Comparison of ENCODE assay signal across 8 mouse cellular contexts in the genomic region with DNA sequence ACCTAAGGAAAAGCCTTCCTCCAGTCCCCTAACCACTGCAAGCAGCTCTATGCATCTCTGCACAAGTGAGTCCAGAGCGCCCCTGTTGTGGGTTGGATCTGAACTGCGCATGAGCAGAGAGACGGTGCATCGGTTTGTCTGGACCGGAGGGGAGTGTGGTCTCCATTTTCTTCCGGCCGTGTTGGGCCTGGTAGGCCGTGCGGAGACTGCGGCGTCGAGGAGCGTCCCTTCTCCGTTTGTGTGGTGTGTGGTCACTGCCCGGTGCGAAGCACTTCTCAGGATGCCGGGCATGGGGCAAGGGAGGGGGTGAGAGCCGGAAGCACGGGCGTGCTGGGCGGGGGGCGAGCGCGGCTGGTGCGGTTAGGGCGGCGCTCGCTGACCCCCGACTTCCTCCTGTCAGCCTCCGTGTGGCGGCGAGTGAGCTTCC. TPM values are rescaled to one million over a fixed set of nuclear protein-coding genes. Genes with fewer than 3 reads are reported as not detected.
DNase-seq lines count a peak whose midpoint lies in the region; ATAC-seq and TF ChIP-seq lines count a peak whose summit lies in the region.
"Not testable (repeated sequence)": the region's sequence is repeated elsewhere in the genome, so short reads cannot be mapped to it uniquely, and the experiment has no call there.

Gene Rbm12b1 (plus strand): TSS at position 124 of the 427 bp plus-strand sequence.

- not testable (repeated sequence) for TF ChIP-seq CTCF in cortical plate, adult 2 months (IDR thresholded peaks at IDR 0.05; ENCODE audit: extremely low read depth, insufficient read depth, low read length); hindbrain, postnatal 0 days (IDR thresholded peaks at IDR 0.05; ENCODE audit: low read depth)

- DNase-seq in gastrocnemius, adult 8-10 months (ENCODE audit: low spot score in 2 of 2) = peak; percentile 43 to 65
- DNase-seq in hindbrain, postnatal 0 days (ENCODE audit: low spot score) = peak; percentile 93
- DNase-seq in left cerebral cortex, adult 18-20 months (ENCODE audit: low spot score in 2 of 2) = peak; percentile 78 to 82
- DNase-seq in lung, postnatal 4 days = peak; percentile 84 to 85
- peak; percentile 93 for DNase-seq in retina, postnatal 1 day
- peak; percentile 74 for DNase-seq in thymus, postnatal 4 days

- H3K4me1 ChIP-seq in cortical plate, adult 2 months (ENCODE audit: control insufficient read depth, insufficient read depth, low read length); hindbrain, postnatal 0 days (ENCODE audit: insufficient read depth, low read length): not testable (repeated sequence)

- peak within 1 kb of the TSS; percentile 39; the same call in 1 of the 2 replicates for H3K9ac ChIP-seq in hindbrain, postnatal 0 days (replicated peaks; ENCODE audit: low read length)

- H3K27me3 ChIP-seq in hindbrain, postnatal 0 days (ENCODE audit: insufficient read depth, low read length) = not testable (repeated sequence)

- H3K4me3 ChIP-seq in cortical plate, adult 2 months (ENCODE audit: insufficient read depth, low read length) = peak within 1 kb of the TSS; percentile 46
- peak within 1 kb of the TSS; percentile 35 for H3K4me3 ChIP-seq in hindbrain, postnatal 0 days (ENCODE audit: low read length)

- H3K9me3 ChIP-seq in hindbrain, postnatal 0 days (ENCODE audit: low read length) = not testable (repeated sequence)

- 4% methylated on average over 20 of the region's 32 CpGs for WGBS in hindbrain, postnatal 0 days

- H3K27ac ChIP-seq in cortical plate, adult 2 months (ENCODE audit: insufficient read depth, low read length) = peak within 1 kb of the TSS; percentile 50; the same call in 1 of the 2 replicates
- peak within 1 kb of the TSS; percentile 72 for H3K27ac ChIP-seq in hindbrain, postnatal 0 days

- peak within 1 kb of the TSS; percentile 45 for H3K4me2 ChIP-seq in hindbrain, postnatal 0 days (ENCODE audit: low read depth, low read length)

- ATAC-seq in activated CD4-positive, CD25-positive, alpha-beta regulatory T cell, adult 4 months = peak; percentile 88
- peak; percentile 99 for ATAC-seq in hindbrain, postnatal 0 days

- not testable (repeated sequence) for H3K36me3 ChIP-seq in hindbrain, postnatal 0 days (ENCODE audit: insufficient read depth, low read length)

- TF ChIP-seq POLR2A in cortical plate, adult 2 months (IDR thresholded peaks at IDR 0.05; ENCODE audit: extremely low read depth, insufficient read depth, low read length) = peak; percentile 91

RNA-seq across cellular contexts. Expression of gene Rbm12b1, which starts in this region (rescaled TPM):
- 10 to 100 TPM in 1 of 2 experiments, 1 to 10 TPM in 1; 6.9 to 10.9 TPM for polyA plus RNA-seq in activated CD4-positive, CD25-positive, alpha-beta regulatory T cell, adult 4 months (2017; shearing (Covaris generic))
- 13.2 and 14.1 TPM in 2 replicates for polyA plus RNA-seq in cortical plate, adult 2 months (2012; rRNA removed)
- 1 to 10 TPM; 2.2 to 3.0 (median 2.7) TPM for total RNA-seq in gastrocnemius, adult 8-10 months (2022)
- total RNA-seq in hindbrain, postnatal 0 days (2014; rRNA removed) = 11.6 and 25.7 TPM in 2 replicates
- polyA plus RNA-seq in hindbrain, postnatal 0 days (2015; fragmentation: Nextera tagmentation; extraction: Ambion mirVana) = 3.0 and 4.1 TPM in 2 replicates
- total RNA-seq in left cerebral cortex, adult 18-20 months (2021) = 10 to 100 TPM; 18.2 to 21.8 TPM

Comparison
In these comparisons a context has a peak if more than half of its experiments do, and no peak if none do; other contexts are left out.
1. Peak in every context shown above with its lines: DNase-seq, ATAC-seq, H3K4me3 ChIP-seq and H3K27ac ChIP-seq.